Mouse (Mus musculus) C2C12 (cell line): ENCODE measurements around the gene Paqr6.
A peak's percentile ranks its signal among the peaks of the same experiment; 100 is the strongest.

Experiments used
- CEBPB ChIP-seq: IDR thresholded peaks from one replicate; pipeline ENCODE4 v1.6.1; 2011; ENCODE audit warnings: low read depth, mild to moderate bottlenecking, control low read depth, moderate library complexity
- CTCF ChIP-seq: IDR thresholded peaks from one replicate; pipeline ENCODE4 v1.5.1; 2011; ENCODE audit not compliant: control insufficient read depth, insufficient read depth, insufficient read length
- FOSL1 ChIP-seq: IDR thresholded peaks from one replicate; pipeline ENCODE4 v1.8.0; 2011; ENCODE audit warnings: mild to moderate bottlenecking, low read length; ENCODE audit not compliant: poor library complexity, insufficient read depth, severe bottlenecking
- MAX ChIP-seq: IDR thresholded peaks from one replicate; pipeline ENCODE4 v1.6.1; 2011; ENCODE audit warnings: mild to moderate bottlenecking, control low read depth
- MYOD1 ChIP-seq: IDR thresholded peaks from one replicate; pipeline ENCODE4 v1.6.1; 2011; ENCODE audit warnings: low read depth; ENCODE audit not compliant: control insufficient read depth, insufficient read length
- USF1 ChIP-seq: IDR thresholded peaks from one replicate; pipeline ENCODE4 v1.6.1; 2011; ENCODE audit warnings: low read depth, mild to moderate bottlenecking, control low read depth, moderate library complexity

DNA sequence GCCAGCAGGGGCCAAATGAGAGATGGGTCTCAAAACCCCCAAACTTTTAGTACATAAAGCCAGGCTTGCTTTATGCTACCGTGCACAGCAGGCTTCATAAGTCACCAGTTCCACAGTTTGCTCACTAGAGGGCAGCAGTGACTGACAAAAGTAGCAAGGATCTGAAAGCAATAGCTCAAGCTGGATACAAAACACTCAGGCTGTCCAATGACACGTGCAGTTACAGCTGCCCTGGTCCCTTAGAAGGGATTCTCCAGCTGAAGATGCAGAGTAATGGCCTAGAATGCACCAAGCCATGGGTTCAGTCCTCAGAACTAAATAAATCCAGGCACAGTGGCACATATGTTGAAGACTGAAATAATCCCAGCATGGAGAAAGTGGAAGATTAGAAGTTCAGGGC, 42.7 kb downstream of the Paqr6 start:
- TF ChIP-seq MAX (peak; percentile 52), CTCF (peak; percentile 43), MYOD1 (no peak), CEBPB (no peak), USF1 (no peak), FOSL1 (no peak)
